Mouse (Mus musculus): ENCODE measurements at regions not wholly inside any gene's neighbourhood (a gene's known extent, or its start where the extent isn't known, plus 50 kb on each side); places are given as distances from the start of the nearest gene placed in this dataset.
A peak's percentile ranks its signal among the peaks of the same experiment; 100 is the strongest.

DNA sequence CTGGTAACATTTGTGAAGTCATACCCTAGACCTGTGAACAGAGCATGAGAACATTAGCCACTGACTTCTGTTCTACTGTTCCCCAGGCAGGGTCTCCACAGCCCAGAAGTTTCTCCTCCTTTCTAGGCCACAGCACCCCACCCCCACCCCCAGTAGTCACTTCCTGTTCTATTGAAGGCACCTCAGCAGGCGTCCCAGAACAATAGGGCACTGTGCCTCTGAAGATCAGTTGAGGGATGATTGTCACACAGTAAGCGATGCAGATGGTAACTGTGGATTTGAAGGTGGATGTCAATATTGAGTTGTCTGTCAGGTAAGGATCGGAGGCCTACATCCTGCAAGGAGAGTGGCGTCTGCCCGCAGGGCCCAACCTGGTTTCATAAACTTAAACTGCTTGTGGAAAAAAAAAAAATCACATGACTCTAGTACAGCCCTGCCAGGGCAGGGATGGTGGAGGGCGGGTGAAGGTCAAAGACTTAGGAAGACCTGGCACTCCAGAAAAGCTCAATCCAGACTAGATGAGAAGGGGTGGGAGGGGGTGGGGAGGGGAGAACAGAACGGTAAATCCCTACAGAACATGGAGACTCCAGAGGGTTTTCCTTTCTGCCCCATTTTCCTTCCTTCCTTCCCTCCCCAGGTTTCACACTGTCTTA is 103.1 kb upstream of the Rybp start:
- no peak for DNase-seq (ENCODE audit: low spot score in 2 of 2)

DNA sequence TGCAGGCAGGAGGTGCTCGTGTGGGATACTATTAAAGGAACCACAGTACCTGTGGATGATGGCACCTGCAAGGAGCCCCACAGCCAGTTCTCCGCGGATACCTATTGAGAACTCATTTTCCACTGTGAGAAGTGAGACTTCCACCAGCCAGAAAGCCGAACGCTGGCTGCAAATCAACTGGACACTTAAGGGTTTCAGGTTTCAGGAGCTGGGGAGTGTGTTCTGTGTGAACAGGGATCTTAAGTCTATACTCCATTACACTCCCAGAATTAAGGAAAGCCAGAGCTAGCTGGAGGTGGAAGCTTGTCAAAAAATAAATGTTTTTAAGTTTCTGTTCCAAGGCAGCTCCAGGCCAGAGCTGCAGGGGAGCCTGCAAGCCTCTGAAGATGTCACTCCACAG is 99.8 kb upstream of the Rybp start:
- DNase-seq (ENCODE audit: low spot score in 2 of 2): no peak

DNA sequence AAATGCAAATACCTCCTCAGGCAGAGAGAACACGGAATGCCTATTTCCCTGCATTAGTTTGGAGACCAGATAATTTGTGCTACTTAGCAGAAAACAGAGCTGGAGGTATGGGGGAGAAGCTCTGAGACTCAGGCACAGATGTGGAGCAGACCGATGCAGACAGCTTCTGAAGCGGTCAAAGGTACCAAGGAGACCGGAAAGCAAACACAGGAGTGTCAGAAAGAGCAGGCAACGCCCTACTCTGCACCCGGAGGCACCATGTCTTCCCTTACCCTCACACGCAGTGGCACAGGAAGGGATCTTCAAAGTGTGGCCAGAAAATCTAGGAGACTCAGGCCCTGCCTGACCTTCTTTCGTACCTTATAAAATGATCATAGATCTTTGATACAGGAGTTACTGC is 98.4 kb upstream of the Rybp start:
- no peak for DNase-seq (ENCODE audit: low spot score in 2 of 2)

GRCm38 (mm10) chr6:100381046-100381445 is 93.8 kb upstream of the Rybp start:
- no peak for DNase-seq (ENCODE audit: low spot score in 2 of 2)

DNA sequence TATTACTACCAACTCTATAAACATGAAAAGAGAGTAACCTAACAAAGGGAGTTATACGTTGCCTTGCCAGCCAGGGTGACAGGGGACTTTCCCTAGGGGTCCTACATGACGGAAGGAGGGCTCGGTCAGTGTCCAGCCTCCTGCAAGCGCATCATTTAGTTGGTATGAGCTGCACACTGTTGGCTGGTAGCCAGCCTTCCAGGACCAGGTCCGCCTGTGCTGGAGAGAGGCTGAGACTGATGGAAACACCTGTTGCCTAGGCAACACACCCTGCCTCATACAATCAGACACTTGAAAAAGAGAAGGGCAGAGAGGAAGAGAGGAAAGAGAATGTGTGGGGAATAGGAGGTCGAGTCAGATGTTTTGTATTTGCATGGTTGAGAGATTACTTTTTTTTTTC is 93.3 kb upstream of the Rybp start:
- DNase-seq (ENCODE audit: low spot score in 2 of 2): no peak

DNA sequence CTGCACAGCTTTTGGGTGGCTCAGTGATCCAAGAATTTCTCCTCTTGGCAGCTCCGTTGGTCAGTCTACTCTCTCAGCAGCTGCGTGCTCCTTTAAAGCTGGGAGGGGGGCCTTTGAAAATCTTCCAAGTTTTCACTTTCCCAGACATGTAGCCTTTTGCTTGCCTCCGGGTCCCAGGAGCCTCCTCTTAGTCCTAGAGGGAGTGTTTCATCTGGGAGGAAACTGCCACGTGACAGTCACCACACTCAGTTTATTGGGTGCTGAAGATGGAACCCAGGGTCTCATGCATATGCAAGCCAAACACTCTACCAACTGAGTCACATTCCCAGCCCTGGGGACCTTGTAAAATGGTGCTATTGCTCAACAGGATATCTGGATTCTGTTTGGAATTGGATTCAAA is 92.5 kb upstream of the Rybp start:
- no peak for DNase-seq (ENCODE audit: low spot score in 2 of 2)

DNA sequence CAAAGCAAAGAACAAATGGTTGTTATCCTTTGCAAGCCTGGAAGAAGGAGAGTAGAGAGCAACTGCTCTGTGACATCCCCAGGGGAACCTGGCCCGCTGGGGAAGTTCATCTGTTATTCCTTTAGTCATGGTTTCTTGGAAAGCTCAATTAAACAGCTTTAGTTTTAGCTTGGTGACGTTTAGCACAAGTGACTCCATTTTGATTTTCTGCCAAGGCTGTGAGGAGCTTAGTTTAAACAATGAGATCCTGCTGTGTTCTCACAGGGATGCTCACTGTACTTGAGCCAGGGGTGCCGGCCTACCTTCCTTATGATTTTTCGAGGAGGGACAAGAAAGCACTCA is 91.2 kb upstream of the Rybp start:
- DNase-seq (ENCODE audit: low spot score in 2 of 2): no peak

- DNase-seq (ENCODE audit: low spot score in 2 of 2): no peak
These were observed 90.7 kb upstream of the Rybp start for GRCm38 (mm10) chr6:100377828-100378532.

GRCm38 (mm10) chr6:100376656-100377055 is 89.4 kb upstream of the Rybp start:
- no peak for DNase-seq (ENCODE audit: low spot score in 2 of 2)

DNA sequence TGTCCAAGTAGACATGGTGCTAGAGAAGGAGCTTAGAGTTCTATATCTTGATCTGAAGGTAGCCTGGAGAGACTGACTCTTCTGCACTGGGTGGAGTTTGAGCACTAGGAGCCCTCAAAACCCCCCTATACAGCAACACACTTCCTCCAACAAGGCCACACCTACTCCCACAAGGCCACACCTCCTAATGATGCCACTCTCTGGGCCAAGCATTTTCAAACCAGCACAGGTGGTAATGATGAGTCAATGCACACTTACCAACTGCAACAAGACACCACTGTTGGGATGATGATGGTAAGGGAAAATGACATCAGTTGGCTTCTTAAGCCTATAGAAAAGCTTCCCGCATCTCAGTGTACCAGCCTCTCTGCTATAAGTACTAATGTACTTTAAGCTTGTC is 83.5 kb upstream of the Rybp start:
- no peak for DNase-seq (ENCODE audit: low spot score in 2 of 2)

GRCm38 (mm10) chr6:100370358-100370757 is 83.1 kb upstream of the Rybp start:
- DNase-seq (ENCODE audit: low spot score in 2 of 2): no peak

DNA sequence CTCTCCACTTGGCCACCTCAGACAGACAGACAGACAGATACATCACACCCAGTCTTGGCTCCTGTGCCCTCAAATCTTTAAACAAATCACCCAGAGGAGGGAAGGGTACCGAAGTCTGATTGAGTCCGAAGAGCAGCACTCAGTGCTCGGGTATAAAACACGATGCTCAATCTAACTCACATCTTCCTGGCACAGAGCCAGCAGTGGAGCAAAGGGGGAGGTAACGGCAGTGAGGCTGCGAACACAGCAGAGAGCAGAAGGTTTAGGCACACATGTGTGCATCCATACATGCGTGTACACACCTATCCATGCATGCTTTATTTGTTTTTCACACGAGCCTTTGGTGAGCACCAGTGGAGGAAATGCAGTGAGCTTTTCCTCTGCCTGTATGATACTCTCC is 78.9 kb upstream of the Rybp start:
- DNase-seq (ENCODE audit: low spot score in 2 of 2): no peak

- no peak for DNase-seq (ENCODE audit: low spot score in 2 of 2)
These were observed 78.5 kb upstream of the Rybp start for GRCm38 (mm10) chr6:100365791-100366190.

DNA sequence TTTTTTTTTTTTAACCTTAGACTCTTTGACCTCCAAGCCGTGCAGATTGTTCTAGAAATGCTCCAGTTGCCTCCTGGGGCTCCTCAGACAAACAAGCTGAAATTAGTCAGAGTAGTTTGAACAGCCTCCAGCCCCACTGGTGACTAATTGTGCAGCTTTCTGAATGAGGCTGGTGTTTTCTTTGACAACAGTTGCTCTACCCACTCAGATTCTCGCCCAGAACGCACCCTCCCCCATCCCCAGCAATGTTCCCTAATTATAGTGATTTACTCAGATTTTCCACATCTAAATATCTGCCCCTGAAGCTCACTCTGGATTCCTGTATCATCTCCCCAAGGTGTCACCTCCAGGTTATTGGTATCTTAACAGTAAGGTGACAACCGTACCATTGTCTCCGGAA is 76.4 kb upstream of the Rybp start:
- peak; percentile 60 to 61 for DNase-seq (ENCODE audit: low spot score in 2 of 2)

GRCm38 (mm10) chr6:100356617-100357399 is 69.5 kb upstream of the Rybp start:
- no peak for DNase-seq (ENCODE audit: low spot score in 2 of 2)

GRCm38 (mm10) chr6:100355858-100356257 is 68.6 kb upstream of the Rybp start:
- DNase-seq (ENCODE audit: low spot score in 2 of 2): no peak

DNA sequence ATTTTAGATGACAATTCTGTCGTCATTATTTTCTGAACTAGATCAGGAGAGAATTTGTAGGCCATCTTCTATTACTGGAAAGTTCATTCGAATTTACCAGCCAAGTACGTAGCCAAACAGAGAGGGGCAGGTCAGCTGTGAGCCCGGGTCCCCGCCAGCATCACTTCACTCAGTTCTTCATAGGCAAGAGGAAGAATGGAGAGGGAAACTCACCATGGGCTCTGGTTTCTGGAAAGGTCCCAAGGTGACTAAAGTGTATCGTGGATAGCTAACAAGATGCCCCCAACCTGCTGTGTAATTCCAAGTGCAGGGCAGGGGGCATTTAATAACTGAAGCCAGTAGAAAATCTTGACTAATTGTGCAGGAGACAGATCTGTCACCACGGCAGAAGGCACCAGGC is 60.2 kb upstream of the Rybp start:
- DNase-seq (ENCODE audit: low spot score in 2 of 2): no peak

- no peak for DNase-seq (ENCODE audit: low spot score in 2 of 2)
These were observed 57.8 kb upstream of the Rybp start for GRCm38 (mm10) chr6:100345073-100345472.

GRCm38 (mm10) chr6:100341305-100342290 is 54.3 kb upstream of the Rybp start:
- DNase-seq (ENCODE audit: low spot score in 2 of 2): no peak

DNA sequence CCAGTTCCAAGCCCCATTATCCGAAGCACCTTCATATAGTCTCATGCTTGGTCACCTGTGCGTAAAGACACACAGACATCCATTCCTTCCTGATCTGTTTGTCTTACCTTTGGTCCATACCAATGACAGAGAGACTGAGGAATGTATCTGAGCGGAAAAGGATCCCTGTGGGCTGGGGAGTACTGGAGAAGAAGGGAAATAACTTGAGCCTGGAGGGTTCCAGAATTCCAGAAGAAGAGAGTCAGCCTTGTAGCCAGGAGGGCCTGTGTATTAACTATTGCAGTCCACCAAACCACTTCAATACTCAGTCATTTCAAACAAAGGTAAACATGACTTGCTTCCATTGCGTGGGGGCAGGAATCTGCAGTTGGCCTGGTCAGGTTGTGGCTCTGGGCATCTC is 51.0 kb upstream of the Rybp start:
- no peak for DNase-seq (ENCODE audit: low spot score in 2 of 2)

Measured in right cerebral cortex, postnatal 36 days (tissue).